Comparison of ENCODE assay signal across 11 mouse cellular contexts in genomic region chr3:98052507-98053430, GRCm38 (mm10). TPM values are rescaled to one million over a fixed set of nuclear protein-coding genes. Genes with fewer than 3 reads are reported as not detected.
DNase-seq lines count a peak whose midpoint lies in the region; ATAC-seq lines count a peak whose summit lies in the region.
"Had no signal": no experiment of that assay in that cellular context is flagged by ENCODE, and none has a peak within 500 bp of the region (broad histone marks: within the 10 kb centered on the region; RNA-seq: fewer than 3 reads in every experiment).

No protein-coding gene starts in this region.

- WGBS in forebrain, embryonic 15.5 days: 75% methylated on average over 16 of the region's 16 CpGs

- H3K9ac ChIP-seq in forebrain, embryonic 15.5 days (replicated peaks): no peak overlapping the region
- H3K9ac ChIP-seq: lung, embryonic 15.5 days had no signal

- H3K27ac ChIP-seq in forebrain, embryonic 15.5 days (replicated peaks): peak overlapping the region; percentile 52; the same call in 1 of the 2 replicates

- H3K9me3 ChIP-seq in forebrain, embryonic 15.5 days: no peaks in the 10 kb centered on the region
- H3K9me3 ChIP-seq: lung, embryonic 15.5 days had no signal

- ATAC-seq in forebrain, embryonic 15.5 days (replicated peaks): no peak

- no peak overlapping the region for H3K4me3 ChIP-seq in forebrain, embryonic 15.5 days
- H3K4me3 ChIP-seq: lung, embryonic 15.5 days had no signal

- no peak overlapping the region for H3K4me2 ChIP-seq in forebrain, embryonic 15.5 days (replicated peaks)
- H3K4me2 ChIP-seq: lung, embryonic 15.5 days had no signal

- H3K36me3 ChIP-seq in forebrain, embryonic 15.5 days: no peaks in the 10 kb centered on the region
- H3K36me3 ChIP-seq: lung, embryonic 15.5 days had no signal

- peaks cover 52% of the 10 kb centered on the region for H3K4me1 ChIP-seq in forebrain, embryonic 15.5 days

- DNase-seq in cerebellum, postnatal 14 days: peak; percentile 66 to 69
- no peak for DNase-seq in cerebellum, postnatal 4 days (ENCODE audit: low spot score in 2 of 2)
- peak; percentile 46 for DNase-seq in kidney, adult 11 months
- DNase-seq in kidney, postnatal 14 days: no peak
- peak; percentile 39 to 72 for DNase-seq in kidney, postnatal 25 days
- DNase-seq in embryo, embryonic 9.5 days (ENCODE audit: extremely low spot score): no peak
- DNase-seq in embryo, embryonic 11 days: no peak
- DNase-seq: adrenal gland, postnatal 10 days; cerebellum, adult 11-12 months had no signal

- H3K27me3 ChIP-seq in forebrain, embryonic 15.5 days: no peaks in the 10 kb centered on the region
- H3K27me3 ChIP-seq: lung, embryonic 15.5 days had no signal

RNA-seq across cellular contexts. Expression of gene Notch2, which starts 39.4 kb away (rescaled TPM):
- 17.8 and 18.9 TPM in 2 replicates for polyA plus RNA-seq in forebrain, embryonic 15.5 days (2015; fragmentation: Nextera tagmentation; extraction: Ambion mirVana)

Comparison
In these comparisons a context has a peak if more than half of its experiments do, and no peak if none do; other contexts are left out.
1. DNase-seq: peak in cerebellum, postnatal 14 days (2 of 2), kidney, adult 11 months (single experiment) and kidney, postnatal 25 days (2 of 2); none in cerebellum, postnatal 4 days (0 of 2), kidney, postnatal 14 days (single experiment), embryo, embryonic 9.5 days (single experiment) and embryo, embryonic 11 days (single experiment).